Mouse (Mus musculus) heart, adult 2 months (tissue): ENCODE results near the gene Gm10491.

Experiments used
- CTCF ChIP-seq: fragments of 200-600 bp; IDR thresholded peaks from 2 replicates; pipeline ENCODE4 v1.8.1; 2022; ENCODE audit warnings: antibody characterized with exemption, mild to moderate bottlenecking, moderate library complexity
- POLR2A ChIP-seq: fragments of 200-500 bp; IDR thresholded peaks from 2 replicates; pipeline ENCODE4 v1.6.1; 2011; ENCODE audit warnings: mild to moderate bottlenecking, low read depth, low read length, control low read depth; ENCODE audit not compliant: insufficient read depth

DNA sequence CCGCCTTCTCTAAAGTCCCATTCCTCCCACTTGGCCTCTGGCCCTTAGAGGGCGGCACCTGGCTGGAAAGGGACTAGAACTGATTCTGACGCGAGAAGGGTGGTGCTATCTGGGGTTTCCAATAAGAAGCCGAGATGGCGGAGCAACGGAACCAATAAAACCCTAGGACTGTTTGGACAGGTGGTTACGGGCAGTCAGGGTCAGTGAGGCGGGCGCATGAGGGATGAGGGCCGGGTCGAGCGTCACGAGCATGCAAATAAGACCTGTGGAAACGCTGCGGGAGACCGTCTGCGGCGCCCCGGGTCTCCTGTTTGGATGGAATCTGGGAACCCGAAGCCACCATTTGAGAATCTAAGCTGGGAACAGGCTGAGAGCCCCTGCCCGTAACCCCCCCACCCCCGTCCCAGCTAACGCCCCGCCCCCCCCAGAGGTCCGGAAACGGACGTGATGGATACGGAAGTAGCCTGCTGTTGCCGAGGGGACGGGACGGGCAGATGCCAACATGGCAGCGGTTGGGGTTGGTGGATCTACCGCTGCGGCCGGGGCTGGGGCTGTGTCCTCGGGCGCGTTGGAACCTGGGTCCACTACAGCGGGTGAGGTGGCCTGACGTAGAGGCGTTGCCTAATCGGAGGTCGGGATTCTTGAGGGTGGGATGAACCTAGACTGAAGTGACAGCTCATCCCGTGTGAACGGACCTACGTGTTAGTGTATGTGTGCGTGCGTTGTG, 23.6 kb downstream of the Gm10491 start, which contains the start of gene Slc35a2:
- TF ChIP-seq POLR2A: peak; percentile 65
- TF ChIP-seq CTCF: peak; percentile 26
